Mouse (Mus musculus) myocyte (in vitro differentiated cells): Measurements from ENCODE around the gene Epas1.

ENCODE experiments used
- CEBPB ChIP-seq: IDR thresholded peaks from 2 replicates; pipeline ENCODE4 v1.6.1; 2011; ENCODE audit warnings: mild to moderate bottlenecking, moderate library complexity; ENCODE audit not compliant: poor library complexity, insufficient read depth, severe bottlenecking
- E2F4 ChIP-seq: IDR thresholded peaks from one replicate; pipeline ENCODE4 v1.6.1; 2011; ENCODE audit warnings: mild to moderate bottlenecking, control low read depth, moderate library complexity; ENCODE audit not compliant: insufficient read depth
- MAX ChIP-seq: IDR thresholded peaks from one replicate; pipeline ENCODE4 v1.6.1; 2011; ENCODE audit warnings: low read depth, mild to moderate bottlenecking, control low read depth
- POLR2A ChIP-seq: IDR thresholded peaks from one replicate; pipeline ENCODE4 v1.6.1; 2011; ENCODE audit warnings: low read depth, mild to moderate bottlenecking, control low read depth, moderate library complexity; ENCODE audit not compliant: insufficient read length
- POLR2AphosphoS2 ChIP-seq: IDR thresholded peaks from one replicate; pipeline ENCODE4 v1.6.1; 2011; ENCODE audit warnings: low read depth, control low read depth; ENCODE audit not compliant: insufficient read length
- SRF ChIP-seq: IDR thresholded peaks from one replicate; pipeline ENCODE4 v1.6.1; 2011; ENCODE audit warnings: low read depth; ENCODE audit not compliant: control insufficient read depth, insufficient read length
- TCF12 ChIP-seq: IDR thresholded peaks from one replicate; pipeline ENCODE4 v1.6.1; 2011; ENCODE audit warnings: mild to moderate bottlenecking, control low read depth; ENCODE audit not compliant: poor library complexity, insufficient read depth, severe bottlenecking
- TCF3 ChIP-seq: IDR thresholded peaks from one replicate; pipeline ENCODE4 v1.6.1; 2011; ENCODE audit warnings: low read depth, control low read depth; ENCODE audit not compliant: insufficient read length
- USF1 ChIP-seq: IDR thresholded peaks from one replicate; pipeline ENCODE4 v1.6.1; 2011; ENCODE audit warnings: low read depth, mild to moderate bottlenecking, control low read depth, moderate library complexity

DNA sequence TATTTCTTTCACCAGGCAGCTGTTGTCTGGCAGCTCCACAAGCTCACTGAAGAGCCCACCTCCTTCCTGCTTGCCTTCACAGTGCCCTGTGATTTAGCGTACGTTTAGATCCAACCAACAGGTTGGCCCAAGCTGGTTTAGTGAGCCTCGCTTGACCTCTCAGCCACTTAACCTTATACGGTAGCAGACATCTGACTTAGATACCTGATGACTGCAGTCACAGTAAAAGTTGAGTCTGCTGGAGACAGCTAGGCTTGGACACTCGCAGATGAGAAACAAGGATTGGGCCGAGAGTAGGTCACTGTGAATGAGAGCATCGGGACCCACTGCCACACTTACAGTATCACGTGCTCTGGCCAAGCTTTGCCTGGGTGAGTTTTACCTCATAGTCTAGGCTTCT is 38.4 kb downstream of the Epas1 start:
- TF ChIP-seq USF1 (no peak), POLR2A (no peak), TCF12 (no peak), POLR2AphosphoS2 (no peak), CEBPB (no peak), SRF (no peak), MAX (no peak), TCF3 (no peak), E2F4 (no peak)
